Mouse (Mus musculus) testis, adult 2 months (tissue): Measurements from ENCODE around the gene Adra1d. TPM values are rescaled to one million over a fixed set of nuclear protein-coding genes. Genes with fewer than 3 reads are reported as not detected.

Source experiments
- H3K27ac ChIP-seq: fragments of 200-500 bp; 2 replicates; pipeline ENCODE4 v1.5.1; 2012; ENCODE audit warnings: low read depth, low read length; ENCODE audit not compliant: control insufficient read depth, insufficient read depth
- H3K27me3 ChIP-seq: fragments of 200-500 bp; 2 replicates; pipeline ENCODE4 v1.6.1; 2012; ENCODE audit warnings: mild to moderate bottlenecking, low read length, moderate library complexity; ENCODE audit not compliant: control insufficient read depth, insufficient read depth
- H3K36me3 ChIP-seq: fragments of 200-500 bp; 2 replicates; pipeline ENCODE4 v1.6.1; 2012; ENCODE audit warnings: mild to moderate bottlenecking, low read length; ENCODE audit not compliant: control insufficient read depth, insufficient read depth
- H3K4me1 ChIP-seq: fragments of 200-500 bp; 2 replicates; pipeline ENCODE4 v1.6.1; 2012; ENCODE audit warnings: low read length; ENCODE audit not compliant: control insufficient read depth, insufficient read depth
- H3K4me3 ChIP-seq: fragments of 200-500 bp; 2 replicates; pipeline ENCODE4 v1.5.1; 2012; ENCODE audit warnings: low read depth, mild to moderate bottlenecking, low read length, moderate library complexity, mixed read lengths; ENCODE audit not compliant: control insufficient read depth
- CTCF ChIP-seq: fragments of 200-500 bp; IDR thresholded peaks from 2 replicates; pipeline ENCODE4 v1.5.1; 2012; ENCODE audit warnings: low read depth, mild to moderate bottlenecking, inconsistent platforms, low read length, moderate library complexity; ENCODE audit not compliant: control insufficient read depth, insufficient read depth, insufficient replicate concordance
- POLR2A ChIP-seq: fragments of 200-500 bp; IDR thresholded peaks from 2 replicates; pipeline ENCODE4 v1.6.1; 2012; ENCODE audit warnings: low read depth, mild to moderate bottlenecking, inconsistent platforms, low read length, moderate library complexity; ENCODE audit not compliant: control insufficient read depth
- polyA plus RNA-seq: library from polyadenylated mRNA; depleted of rRNA; stranded (reverse); fragments of >200 nt; gene quantifications from 2 replicates; pipeline ENCODE4 v1.2.3, GENCODE M21; 2012

Adra1d gene
- polyA plus RNA-seq, 1 experiment = 3.8 TPM

DNA sequence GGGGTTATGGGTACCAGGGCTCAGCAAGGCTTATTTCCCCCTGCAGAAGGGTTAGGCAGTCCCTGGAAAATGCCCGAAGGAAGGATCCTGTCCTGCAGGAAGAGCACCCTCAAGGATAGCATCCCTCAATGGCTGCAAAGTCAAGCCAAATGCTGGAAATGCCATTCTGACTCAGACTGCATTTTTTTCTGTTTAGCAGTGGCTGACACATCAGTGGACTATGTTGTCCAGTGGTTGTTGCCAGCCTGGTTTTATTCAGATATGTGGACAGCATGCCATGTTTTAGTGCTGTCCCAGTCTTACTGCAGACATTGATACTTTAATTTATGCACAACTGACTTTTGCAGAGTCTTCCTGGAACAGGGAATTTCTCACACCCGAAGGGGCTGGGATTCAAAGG, 13.8 kb downstream of the Adra1d start:
- Histone ChIP-seq H3K4me3 (no peak overlapping the region), H3K27ac (no peak overlapping the region), H3K4me1 (peaks cover 10% of the 10 kb centered on the region), H3K36me3 (no peaks in the 10 kb centered on the region), H3K27me3 (no peaks in the 10 kb centered on the region)
- TF ChIP-seq POLR2A (no peak), CTCF (no peak)

DNA sequence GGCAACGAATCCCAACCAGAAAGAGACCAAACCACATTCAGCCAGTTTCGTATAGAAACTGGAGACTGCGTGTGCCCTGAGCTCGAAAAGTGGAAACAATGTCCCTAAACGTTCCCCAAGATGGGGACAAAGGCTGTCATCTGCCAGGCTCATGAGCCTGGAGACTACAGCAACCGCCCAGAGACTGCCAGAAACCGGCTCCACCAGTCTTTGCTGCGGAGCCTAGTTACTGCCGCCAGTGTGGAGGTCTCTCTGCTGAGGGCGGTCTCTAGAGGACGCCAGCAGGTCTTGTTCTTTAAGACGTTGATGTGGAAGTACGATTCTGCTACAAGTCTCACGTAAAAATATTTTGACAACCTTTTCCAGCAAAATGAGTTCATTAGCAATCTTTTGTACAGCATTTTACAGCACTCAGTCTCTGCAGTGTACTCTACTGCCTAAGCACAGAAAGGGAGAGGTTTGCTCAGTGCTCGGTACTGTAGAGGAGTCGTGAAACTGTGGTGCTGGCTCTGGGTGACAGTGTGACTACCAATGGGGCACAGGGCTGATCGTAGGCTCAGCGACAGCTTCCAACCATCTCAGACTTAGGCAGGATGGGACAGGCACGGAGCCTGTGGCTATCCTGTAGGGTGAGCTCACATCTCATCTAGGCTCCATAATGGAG, 15.2 kb downstream of the Adra1d start:
- H3K27me3 ChIP-seq = no peaks in the 10 kb centered on the region
- TF ChIP-seq CTCF (no peak), POLR2A (no peak)
- H3K27ac ChIP-seq = no peak overlapping the region
- no peaks in the 10 kb centered on the region for H3K36me3 ChIP-seq
- no peak overlapping the region for H3K4me3 ChIP-seq
- H3K4me1 ChIP-seq = peaks cover 10% of the 10 kb centered on the region

DNA sequence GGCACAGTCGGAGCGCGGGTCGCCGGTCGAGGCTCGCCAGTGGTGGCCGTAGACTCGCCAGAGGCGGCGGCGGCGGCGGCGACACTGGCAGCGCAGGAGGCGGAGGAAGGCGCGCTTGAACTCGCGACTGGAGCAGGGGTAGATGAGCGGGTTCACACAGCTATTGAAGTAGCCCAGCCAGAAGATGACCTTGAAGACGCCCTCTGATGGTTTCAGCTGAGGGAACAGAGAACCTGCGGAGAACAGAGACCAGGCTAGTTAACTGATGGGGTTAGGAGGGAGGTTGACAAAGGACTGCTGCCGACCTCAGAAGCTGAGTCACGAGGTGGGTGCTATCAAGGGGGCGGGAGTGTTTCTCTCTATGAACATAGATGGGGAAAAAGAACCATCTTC, 15.8 kb downstream of the Adra1d start:
- Histone ChIP-seq H3K4me3 (peak overlapping the region; percentile 72), H3K36me3 (no peaks in the 10 kb centered on the region), H3K4me1 (peaks cover 10% of the 10 kb centered on the region), H3K27ac (no peak overlapping the region), H3K27me3 (no peaks in the 10 kb centered on the region)
- TF ChIP-seq CTCF (no peak), POLR2A (no peak)

DNA sequence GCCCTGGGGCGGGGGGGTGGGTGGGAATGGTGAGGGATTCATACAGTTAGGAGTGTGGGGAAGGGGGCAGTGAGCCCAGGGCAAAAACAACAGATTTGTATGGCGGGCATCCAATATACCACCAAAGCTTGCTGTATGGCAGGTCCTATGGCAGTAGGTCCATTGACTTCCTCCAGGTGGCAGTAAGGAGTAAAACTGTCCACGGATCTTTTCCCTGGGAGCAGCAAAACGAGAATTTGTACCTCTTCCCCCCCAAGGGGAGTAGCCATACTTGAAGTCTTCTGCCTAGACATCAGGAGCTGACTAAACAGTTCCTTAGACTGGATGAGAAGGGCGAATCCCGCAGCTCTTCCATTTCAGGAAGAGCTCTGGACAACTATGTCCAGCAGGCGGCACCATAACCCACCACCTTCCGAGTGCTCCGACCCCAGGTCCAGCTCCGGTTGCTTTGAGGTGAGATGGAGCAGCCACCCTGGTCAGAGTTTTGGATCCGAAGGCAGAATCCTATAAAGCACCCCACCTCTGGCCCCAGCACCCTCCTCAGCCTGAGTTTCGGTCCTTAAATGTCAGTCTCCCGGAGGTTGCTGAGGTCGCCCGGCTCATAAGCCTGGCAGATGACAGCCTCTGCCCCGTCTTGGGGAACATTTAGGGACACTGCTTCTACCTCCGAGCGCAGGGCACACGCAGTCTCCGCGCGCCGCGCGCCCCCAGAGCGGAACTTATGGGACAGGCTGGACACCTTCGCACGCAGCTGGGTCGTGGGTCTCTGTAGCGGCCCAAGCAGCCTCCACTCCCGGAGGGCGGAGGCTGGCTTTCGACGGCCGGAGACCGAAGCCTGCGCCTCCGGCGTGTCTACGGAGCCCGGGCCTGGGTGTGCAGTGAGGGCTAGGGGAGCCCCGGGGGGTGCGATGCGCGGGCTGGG, 16.4 kb downstream of the Adra1d start:
- no peaks in the 10 kb centered on the region for H3K27me3 ChIP-seq
- H3K4me1 ChIP-seq = peaks cover 10% of the 10 kb centered on the region
- no peaks in the 10 kb centered on the region for H3K36me3 ChIP-seq
- peak overlapping the region; percentile 72 for H3K4me3 ChIP-seq
- TF ChIP-seq POLR2A = peak; percentile 36; the same call in 1 of the 2 replicates
- TF ChIP-seq CTCF = peak; percentile 53
- no peak overlapping the region for H3K27ac ChIP-seq

DNA sequence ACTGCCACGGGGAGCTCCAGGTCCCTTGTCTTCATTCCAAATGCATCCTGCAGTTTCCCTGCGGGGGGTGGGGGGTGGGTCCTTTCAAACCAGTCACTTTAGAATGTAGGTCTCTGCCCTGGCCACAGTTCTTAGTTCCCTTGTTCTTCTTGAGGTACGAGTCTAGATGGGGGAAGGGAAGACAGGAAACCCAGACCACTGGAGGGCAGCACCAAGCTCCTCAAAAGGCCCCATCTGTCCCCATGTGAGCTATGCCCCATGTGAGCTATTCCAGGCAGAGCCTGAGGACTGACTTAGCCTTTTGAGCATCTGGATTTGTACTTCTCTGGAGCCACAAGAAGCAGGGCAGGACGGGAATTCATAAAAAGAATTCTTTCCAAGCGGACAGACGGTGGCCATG, 19.6 kb downstream of the Adra1d start:
- H3K4me3 ChIP-seq = no peak overlapping the region
- TF ChIP-seq CTCF (no peak), POLR2A (no peak)
- no peak overlapping the region for H3K27ac ChIP-seq
- no peaks in the 10 kb centered on the region for H3K36me3 ChIP-seq
- peaks cover 14% of the 10 kb centered on the region for H3K4me1 ChIP-seq
- H3K27me3 ChIP-seq = no peaks in the 10 kb centered on the region

DNA sequence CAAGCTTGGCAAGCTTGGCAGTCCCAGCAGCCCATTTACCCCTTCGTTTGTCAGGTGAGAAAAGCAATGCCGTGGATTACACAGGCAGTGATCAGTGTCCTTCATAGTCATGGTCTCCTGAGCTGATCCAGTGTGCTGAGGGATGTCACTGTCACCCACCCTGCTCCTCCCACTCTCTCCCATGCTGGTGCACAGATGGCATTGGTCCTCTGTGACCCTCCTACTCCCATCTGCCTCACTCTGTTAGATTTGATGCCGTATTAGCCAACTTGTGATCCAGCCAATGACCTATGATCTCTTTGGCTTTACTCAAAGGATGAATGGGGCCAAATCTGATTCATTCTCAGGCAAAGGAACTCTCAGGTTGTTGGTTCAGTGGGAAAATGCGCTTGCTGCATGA, 20.4 kb downstream of the Adra1d start:
- TF ChIP-seq POLR2A (no peak), CTCF (no peak; the same call in 1 of the 2 replicates)
- H3K36me3 ChIP-seq = no peaks in the 10 kb centered on the region
- no peaks in the 10 kb centered on the region for H3K27me3 ChIP-seq
- peaks cover 12% of the 10 kb centered on the region for H3K4me1 ChIP-seq
- H3K27ac ChIP-seq = no peak overlapping the region
- H3K4me3 ChIP-seq = no peak overlapping the region

DNA sequence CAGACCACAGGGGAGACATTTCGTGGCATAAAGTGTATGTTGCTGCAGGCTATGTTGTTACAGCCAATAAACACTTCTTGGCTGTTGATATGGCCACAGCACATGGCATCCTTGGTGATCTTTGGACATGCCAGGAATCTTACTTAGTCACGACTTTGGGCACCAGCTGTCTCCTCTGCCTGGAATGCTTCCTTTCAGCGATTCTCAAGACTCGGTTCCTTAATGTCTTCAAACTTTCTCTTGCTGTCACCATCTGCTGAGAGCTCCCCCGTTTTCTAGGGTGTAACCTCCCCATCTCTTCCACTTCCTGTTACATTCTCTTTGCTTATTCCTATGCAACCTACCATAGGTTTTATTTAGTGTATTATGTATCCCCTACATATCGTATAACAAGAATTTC, 22.3 kb downstream of the Adra1d start:
- no peak overlapping the region for H3K27ac ChIP-seq
- H3K4me3 ChIP-seq = peak overlapping the region; percentile 84
- H3K27me3 ChIP-seq = no peaks in the 10 kb centered on the region
- peaks cover 4% of the 10 kb centered on the region for H3K4me1 ChIP-seq
- TF ChIP-seq CTCF = no peak
- no peak for TF ChIP-seq POLR2A
- H3K36me3 ChIP-seq = no peaks in the 10 kb centered on the region
